Mouse (Mus musculus): ENCODE results near the gene Gm3402. TPM values are rescaled to one million over a fixed set of nuclear protein-coding genes. Genes with fewer than 3 reads are reported as not detected.

The Gm3402 gene
- not detected for total RNA-seq (2023)

GRCm38 (mm10) chr5:146513823-146514222, at the start of gene Gm3402:
Gm3402 (plus strand) TSS chr5:146514123.

GRCm38 (mm10) chr5:146481665-146482064, 32.3 kb upstream of the Gm3402 start, which contains the start of gene Gm6408:
Gm6408 (plus strand) TSS chr5:146481965.

GRCm38 (mm10) chr5:146491063-146491462, 22.9 kb upstream of the Gm3402 start, which contains the start of gene Gm6370:
Gm6370 (plus strand) TSS chr5:146491363.

GRCm38 (mm10) chr5:146502099-146502498, 11.8 kb upstream of the Gm3402 start, which contains the start of gene 4930449I24Rik:
4930449I24Rik (plus strand) TSS chr5:146502399.

GRCm38 (mm10) chr5:146525501-146525900, 11.6 kb downstream of the Gm3402 start, which contains the start of gene Gm3404:
Gm3404 (plus strand) TSS chr5:146525801.

GRCm38 (mm10) chr5:146537347-146537746, 23.4 kb downstream of the Gm3402 start, which contains the start of gene Gm3409:
Gm3409 (plus strand) TSS chr5:146537647.

GRCm38 (mm10) chr5:146555836-146556235, 41.9 kb downstream of the Gm3402 start, which contains the start of gene Gm3415:
Gm3415 (plus strand) TSS chr5:146556136.

Other genes starting within 250 kb of the Gm3402 start
- gene Wasf3, start 129.1 kb upstream of the Gm3402 start, total RNA-seq (2023): not detected
- 0.49 TPM for gene Gm6408, start 32.2 kb upstream of the Gm3402 start, total RNA-seq (2023)
- not detected for gene Gm6370, start 22.8 kb upstream of the Gm3402 start, total RNA-seq (2023)
- gene 4930449I24Rik, start 11.7 kb upstream of the Gm3402 start, total RNA-seq (2023): not detected
- not detected for gene Gm3404, start 11.7 kb downstream of the Gm3402 start, total RNA-seq (2023)
- not detected for gene Gm3409, start 23.5 kb downstream of the Gm3402 start, total RNA-seq (2023)
- gene Gm3415, start 42.0 kb downstream of the Gm3402 start, total RNA-seq (2023): not detected
- not detected for gene Gpr12, start 71.1 kb downstream of the Gm3402 start, total RNA-seq (2023)